25 mouse cellular contexts compared by ENCODE assay signal in the genomic region with DNA sequence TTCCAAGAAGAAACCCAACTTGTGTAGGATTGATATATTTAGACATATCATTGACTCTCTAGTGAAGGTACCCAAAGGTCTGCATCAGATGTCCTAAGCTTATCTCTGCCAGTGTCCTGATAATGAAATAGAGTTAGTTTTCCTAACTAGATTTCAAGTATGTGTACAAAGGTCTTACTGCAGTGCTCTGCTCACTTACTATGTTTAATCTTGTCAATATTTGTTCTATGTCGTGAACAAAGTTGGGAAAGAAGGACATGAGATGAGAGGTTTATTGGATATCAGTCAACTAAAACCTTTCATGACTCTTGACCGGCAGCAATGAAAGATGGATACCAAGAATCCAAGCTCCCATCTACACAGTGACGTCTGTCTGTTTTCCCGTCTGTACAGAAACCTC.
"Had no signal": no experiment of that assay in that cellular context is flagged by ENCODE, and none has a peak within 500 bp of the region (broad histone marks: within the 10 kb centered on the region; RNA-seq: fewer than 3 reads in every experiment).

No protein-coding gene starts in this region.

- H3K27me3 ChIP-seq: heart, embryonic 12.5 days; hindbrain, embryonic 12.5 days; intestine, embryonic 15.5 days; limb, embryonic 12.5 days had no signal

- H3K4me2 ChIP-seq: heart, embryonic 12.5 days; hindbrain, embryonic 12.5 days; hindbrain, embryonic 14.5 days; intestine, embryonic 15.5 days; limb, embryonic 12.5 days had no signal

- H3K36me3 ChIP-seq: heart, embryonic 10.5 days; heart, embryonic 12.5 days; hindbrain, embryonic 10.5 days; hindbrain, embryonic 12.5 days; intestine, embryonic 15.5 days; limb, embryonic 10.5 days; limb, embryonic 12.5 days had no signal

- ATAC-seq: forebrain, embryonic 16.5 days; hindbrain, embryonic 16.5 days; inflammation-experienced regulatory T-cells, adult 6 months; intestine, embryonic 15.5 days; intestine, postnatal 0 days had no signal

- H3K9ac ChIP-seq: heart, embryonic 12.5 days; hindbrain, embryonic 12.5 days; hindbrain, embryonic 14.5 days; intestine, embryonic 15.5 days; limb, embryonic 12.5 days had no signal

- DNase-seq: gastrocnemius, adult 2 months; gastrocnemius, postnatal 10 days; gastrocnemius, postnatal 25 days; heart, adult 18-20 months; heart, postnatal 10 days; heart, postnatal 4 days; kidney, adult 18-20 months; kidney, adult 8-10 months; kidney, postnatal 10 days; kidney, postnatal 25 days; kidney, postnatal 4 days had no signal

- H3K4me1 ChIP-seq: heart, embryonic 10.5 days; heart, embryonic 12.5 days; hindbrain, embryonic 12.5 days; intestine, embryonic 15.5 days; limb, embryonic 10.5 days; limb, embryonic 12.5 days had no signal

- H3K4me3 ChIP-seq: gastrocnemius, adult 2 months; heart, embryonic 10.5 days; heart, embryonic 12.5 days; hindbrain, embryonic 10.5 days; hindbrain, embryonic 12.5 days; intestine, embryonic 15.5 days; layer of hippocampus, adult 2 months; left cerebral cortex, adult 2 months; limb, embryonic 10.5 days; limb, embryonic 12.5 days had no signal

- H3K27ac ChIP-seq: gastrocnemius, adult 2 months; heart, embryonic 10.5 days; hindbrain, embryonic 10.5 days; hindbrain, embryonic 12.5 days; hindbrain, embryonic 14.5 days; intestine, embryonic 15.5 days; layer of hippocampus, adult 2 months; left cerebral cortex, adult 2 months; limb, embryonic 10.5 days; limb, embryonic 12.5 days had no signal

- H3K9me3 ChIP-seq: heart, embryonic 10.5 days; heart, embryonic 12.5 days; hindbrain, embryonic 10.5 days; hindbrain, embryonic 12.5 days; intestine, embryonic 15.5 days; limb, embryonic 10.5 days; limb, embryonic 12.5 days had no signal
